Mouse (Mus musculus): ENCODE results near the gene Gm20696. TPM values are rescaled to one million over a fixed set of nuclear protein-coding genes. Genes with fewer than 3 reads are reported as not detected.
A peak's percentile ranks its signal among the peaks of the same experiment; 100 is the strongest.

The Gm20696 gene
- total RNA-seq (2021), result 6.0 and 7.4 TPM in 2 replicates
- long read RNA-seq, partial matches to known transcripts, result 0 of 10 reads
- long read RNA-seq, other reads (novel, unspliced or antisense), result 10 of 10 reads

DNA sequence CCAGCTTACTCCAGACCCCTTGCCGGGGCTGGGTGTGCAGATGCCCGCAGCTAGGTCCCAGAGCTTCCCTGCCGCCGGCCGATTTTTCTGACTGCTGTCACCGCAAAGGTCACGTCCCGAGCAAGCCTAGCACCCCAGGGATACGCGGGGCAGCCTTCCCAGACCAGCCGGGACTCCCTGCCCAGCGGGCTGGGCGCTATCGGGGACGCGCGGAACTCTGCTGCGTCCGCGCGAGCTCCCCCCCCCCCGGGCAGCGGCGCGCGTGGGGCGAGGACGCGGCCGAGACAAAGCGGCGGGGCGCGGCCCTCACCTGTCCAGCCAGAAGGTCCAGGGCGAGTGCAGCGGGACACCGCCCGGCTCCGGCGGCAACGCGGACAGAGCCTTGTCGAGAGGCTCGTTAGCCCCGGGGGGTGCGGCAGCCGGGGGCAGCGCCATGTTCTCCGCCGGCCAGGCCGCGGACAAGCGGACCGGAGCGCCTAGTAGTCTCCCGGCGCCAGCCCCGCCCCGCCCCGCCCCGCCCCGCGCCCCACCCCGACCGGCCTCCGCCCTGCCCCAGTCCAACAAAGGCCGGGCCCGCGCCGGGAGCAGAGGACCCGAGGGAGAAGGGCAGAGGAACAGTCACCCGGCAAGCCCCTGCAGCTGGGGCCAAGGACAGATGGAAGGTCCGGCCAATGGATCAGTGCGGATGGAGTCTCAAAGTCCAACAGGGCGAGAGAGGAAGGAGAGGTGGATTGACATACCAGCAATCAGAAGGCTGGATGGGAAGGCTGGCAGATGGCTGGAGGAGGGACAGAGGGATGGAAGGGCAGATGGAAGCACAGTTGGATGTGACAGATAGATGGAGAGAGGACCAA is at the start of gene Gm20696, which contains the start of gene Eif4e3:
Gene Gm20696 (minus strand): TSS at position 480 of the 854 bp plus-strand sequence.
Gene Eif4e3 (minus strand): TSS at position 454 of the 854 bp plus-strand sequence.
- DNase-seq, result peak; percentile 66

DNA sequence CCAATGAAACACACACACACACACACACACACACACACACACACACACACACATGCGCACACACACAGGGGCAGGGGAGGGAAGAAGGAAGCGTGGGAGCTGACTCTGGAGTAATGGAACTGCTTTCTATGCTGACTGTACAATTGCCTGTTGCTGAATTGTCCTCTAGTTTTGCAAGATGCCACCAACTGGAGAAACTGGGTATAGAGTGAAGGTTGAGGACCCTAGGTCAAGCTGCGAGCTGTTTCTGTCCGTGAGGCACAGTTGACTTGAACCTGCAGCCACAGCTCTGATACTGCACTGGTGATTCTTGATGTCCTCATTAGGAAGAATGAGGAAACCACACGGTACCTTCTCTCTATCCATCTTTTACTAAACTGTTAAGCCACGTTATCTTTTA is 49.3 kb upstream of the Gm20696 start:
- no peak for DNase-seq

DNA sequence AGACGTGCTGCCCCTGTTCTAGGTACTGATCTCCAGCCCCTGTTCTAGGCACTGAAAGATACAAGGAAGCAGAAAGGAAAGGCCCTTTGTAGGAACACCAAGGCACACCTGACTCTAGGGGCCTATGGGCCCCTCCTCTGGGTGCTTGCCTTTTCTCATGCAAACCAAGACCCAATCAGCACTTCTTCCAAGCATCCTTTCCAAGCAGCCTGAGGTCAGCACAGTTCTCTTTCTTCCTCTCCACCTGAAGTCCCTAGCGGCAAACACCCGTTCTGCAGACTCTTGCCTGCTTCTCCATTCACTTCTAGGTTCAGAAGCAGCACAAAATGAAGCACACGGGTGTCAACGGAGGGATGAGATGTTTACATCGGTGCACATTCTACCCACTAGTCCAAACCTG is 48.6 kb upstream of the Gm20696 start:
- no peak for DNase-seq

- no peak for DNase-seq
Observed at GRCm38 (mm10) chr6:99713256-99713655, 46.7 kb upstream of the Gm20696 start.

GRCm38 (mm10) chr6:99711576-99712101 is 45.0 kb upstream of the Gm20696 start:
- no peak for DNase-seq

- no peak for DNase-seq
Observed at GRCm38 (mm10) chr6:99700484-99700883, 33.9 kb upstream of the Gm20696 start.

DNA sequence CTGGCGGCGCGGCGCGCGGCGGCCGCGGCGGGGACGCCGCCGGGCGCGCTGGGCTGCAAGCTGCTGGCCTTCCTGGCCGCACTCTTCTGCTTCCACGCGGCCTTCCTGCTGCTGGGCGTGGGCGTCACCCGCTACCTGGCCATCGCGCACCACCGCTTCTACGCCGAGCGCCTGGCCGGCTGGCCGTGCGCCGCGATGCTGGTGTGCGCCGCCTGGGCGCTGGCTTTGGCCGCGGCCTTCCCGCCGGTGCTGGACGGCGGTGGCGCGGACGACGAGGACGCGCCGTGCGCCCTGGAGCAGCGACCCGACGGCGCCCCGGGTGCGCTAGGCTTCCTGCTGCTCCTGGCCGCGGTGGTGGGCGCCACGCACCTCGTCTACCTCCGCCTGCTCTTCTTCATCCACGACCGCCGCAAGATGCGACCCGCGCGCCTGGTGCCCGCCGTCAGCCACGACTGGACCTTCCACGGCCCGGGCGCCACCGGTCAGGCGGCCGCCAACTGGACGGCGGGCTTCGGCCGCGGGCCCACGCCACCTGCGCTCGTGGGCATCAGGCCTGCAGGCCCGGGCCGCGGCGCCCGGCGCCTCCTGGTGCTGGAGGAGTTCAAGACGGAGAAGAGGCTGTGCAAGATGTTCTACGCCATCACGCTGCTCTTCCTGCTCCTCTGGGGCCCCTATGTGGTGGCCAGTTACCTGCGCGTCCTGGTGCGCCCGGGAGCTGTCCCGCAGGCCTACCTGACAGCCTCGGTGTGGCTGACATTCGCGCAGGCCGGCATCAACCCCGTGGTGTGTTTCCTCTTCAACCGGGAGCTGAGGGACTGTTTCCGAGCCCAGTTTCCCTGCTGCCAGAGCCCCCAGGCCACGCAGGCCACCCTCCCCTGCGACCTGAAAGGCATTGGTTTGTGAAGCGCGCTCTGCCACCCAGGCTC is 26.6 kb upstream of the Gm20696 start:
- peak; percentile 21 for DNase-seq

DNA sequence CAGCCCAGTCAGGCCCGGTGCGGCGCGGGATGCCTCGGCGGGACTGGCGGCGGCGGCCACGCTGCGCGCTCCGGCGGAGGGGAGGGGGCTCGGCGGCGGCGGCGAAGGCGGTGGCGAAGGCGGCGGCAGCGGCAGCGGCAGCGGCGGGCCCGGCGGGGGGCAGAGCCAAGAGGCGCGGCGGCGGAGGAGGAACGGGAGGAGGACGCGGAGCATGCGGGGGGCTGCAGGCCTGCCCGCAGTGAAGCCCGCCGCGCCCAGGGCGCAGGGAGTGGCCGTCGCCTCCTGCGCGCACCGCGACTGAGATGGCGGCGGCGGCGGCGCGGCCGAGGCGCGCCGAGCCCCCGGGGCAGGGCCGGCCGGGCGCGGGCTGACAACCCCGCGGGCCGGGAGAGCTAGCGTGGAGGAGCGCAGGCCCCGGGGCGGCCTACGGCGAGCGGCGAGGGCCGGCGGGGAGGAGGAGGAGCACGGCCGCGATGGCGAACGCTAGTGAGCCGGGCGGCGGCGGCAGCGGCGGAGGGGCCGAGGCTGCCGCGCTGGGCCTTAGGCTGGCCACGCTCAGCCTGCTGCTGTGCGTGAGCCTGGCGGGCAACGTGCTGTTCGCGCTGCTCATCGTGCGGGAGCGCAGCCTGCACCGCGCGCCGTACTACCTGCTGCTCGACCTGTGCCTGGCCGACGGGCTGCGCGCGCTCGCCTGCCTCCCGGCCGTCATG is 25.8 kb upstream of the Gm20696 start, which contains the start of gene Gpr27:
Gene Gpr27 (plus strand): TSS at position 474 of the 710 bp plus-strand sequence.
- DNase-seq, result peak; percentile 31

DNA sequence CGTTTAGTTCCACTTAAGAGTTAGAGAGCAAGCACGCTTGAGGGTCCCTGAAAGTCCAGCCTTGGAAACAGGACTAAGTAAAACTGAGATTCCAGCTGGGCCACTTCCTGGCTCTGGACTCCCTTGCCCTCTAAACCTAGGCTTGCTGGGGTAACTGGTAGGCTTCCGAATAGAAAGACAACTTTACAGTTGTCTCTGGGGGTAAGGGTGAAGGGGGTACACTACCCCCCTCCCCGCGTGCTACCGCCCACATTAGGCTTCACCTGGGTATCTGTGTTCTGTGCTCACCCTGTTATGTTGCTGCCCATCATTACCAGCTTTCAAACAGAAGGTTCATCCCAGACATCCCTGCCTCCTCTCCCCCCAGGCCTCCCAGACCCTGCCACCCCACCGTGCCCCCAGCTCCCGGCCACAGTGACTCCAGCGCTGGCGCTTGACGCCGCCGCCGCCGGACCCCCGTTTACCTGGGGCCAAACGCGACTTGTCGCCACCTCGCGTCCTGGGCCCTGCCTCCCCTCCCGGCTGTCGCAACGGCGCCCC is 25.1 kb upstream of the Gm20696 start:
- DNase-seq, result no peak

DNA sequence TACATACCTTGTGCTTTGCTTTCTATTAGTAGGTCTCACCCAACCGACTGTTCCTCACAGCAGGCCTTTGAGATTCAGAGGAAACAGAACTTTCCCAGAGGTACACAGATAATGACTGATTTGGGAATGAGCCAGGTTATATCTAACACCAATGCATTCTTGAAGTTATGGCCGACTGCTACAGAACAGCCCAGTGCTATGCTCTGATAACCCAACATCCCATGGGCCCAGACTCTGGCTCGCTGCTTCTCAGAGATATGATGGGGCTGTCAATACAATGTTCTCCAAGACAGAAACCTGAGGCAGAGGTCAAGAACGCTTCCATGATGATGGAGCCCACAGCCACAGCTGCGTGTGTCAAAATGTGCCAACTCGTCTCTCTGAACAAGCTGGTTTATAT is 21.9 kb upstream of the Gm20696 start:
- no peak for DNase-seq

- no peak for DNase-seq
Observed at GRCm38 (mm10) chr6:99684899-99685298, 18.3 kb upstream of the Gm20696 start.

GRCm38 (mm10) chr6:99683974-99684373 is 17.4 kb upstream of the Gm20696 start:
- no peak for DNase-seq

- no peak for DNase-seq
Observed at GRCm38 (mm10) chr6:99678108-99678507, 11.5 kb upstream of the Gm20696 start.

DNA sequence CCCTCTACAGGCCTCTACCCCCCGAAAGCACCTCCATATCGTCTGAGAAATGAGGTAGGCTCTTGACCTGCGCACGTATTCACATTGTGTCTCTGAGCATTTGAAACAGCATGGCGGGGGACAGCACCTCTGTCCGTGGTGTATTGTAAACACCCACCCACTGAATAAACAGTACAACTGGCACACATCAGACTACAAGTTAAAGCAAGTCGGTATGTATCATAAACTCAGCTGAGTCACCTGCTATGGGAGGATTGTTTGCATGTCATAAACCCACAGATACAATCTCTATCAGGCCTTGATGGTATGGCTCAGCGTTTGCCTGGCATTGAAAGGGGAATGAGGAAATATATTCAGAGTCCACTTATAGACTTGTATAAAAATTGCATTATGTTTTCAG is 10.7 kb upstream of the Gm20696 start:
- DNase-seq, result no peak

DNA sequence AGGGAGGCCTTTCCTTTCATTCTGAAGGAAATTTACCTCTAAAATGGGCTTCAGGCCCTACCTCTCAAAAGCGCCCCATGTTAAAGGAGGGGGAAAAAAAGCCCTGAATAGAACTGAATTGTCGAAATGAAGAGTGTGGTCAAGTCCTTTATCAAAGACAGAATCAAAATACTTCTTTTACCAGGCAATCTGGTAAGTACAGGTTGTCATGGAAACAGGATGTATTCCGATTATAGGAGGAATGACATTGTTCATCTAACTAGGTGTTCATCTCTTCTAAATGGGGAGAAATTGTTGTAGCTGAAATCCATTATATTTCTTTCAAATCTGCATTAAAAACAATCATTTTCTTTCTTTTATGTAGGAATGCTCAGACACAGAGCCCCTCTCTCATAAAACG is 7.9 kb upstream of the Gm20696 start:
- no peak for DNase-seq

- DNase-seq, result no peak
Observed at GRCm38 (mm10) chr6:99671768-99672167, 5.2 kb upstream of the Gm20696 start.

GRCm38 (mm10) chr6:99670481-99671119 is 4.0 kb upstream of the Gm20696 start:
- DNase-seq, result peak; percentile 33

GRCm38 (mm10) chr6:99669481-99670325 is 3.1 kb upstream of the Gm20696 start:
- no peak for DNase-seq

DNA sequence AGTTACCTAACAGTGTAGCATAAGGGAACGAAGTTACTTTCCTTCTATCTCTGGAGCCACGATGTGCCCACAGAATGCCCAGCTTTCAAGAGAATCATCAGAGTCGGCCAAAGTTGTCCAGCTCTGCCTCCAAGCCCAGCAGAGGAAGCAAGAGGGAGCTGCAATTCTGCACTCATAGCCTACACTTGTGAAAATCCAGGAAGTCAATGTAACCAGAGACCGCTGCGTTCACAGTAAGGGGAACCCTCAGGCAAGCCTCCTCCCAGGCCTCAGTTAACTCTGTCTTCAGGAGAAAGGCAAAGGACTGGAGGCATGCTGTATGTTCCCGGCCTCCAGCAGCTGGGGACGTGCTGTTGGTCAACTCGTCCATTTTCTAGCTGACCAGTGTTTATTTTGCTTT is 693 bp upstream of the Gm20696 start:
- DNase-seq, result no peak

Measured in adrenal gland, postnatal 25 days (tissue).